Mouse (Mus musculus) thymus, postnatal 14 days (tissue): Measurements from ENCODE around the gene Ostf1.

Source experiments
- DNase-seq: peaks from one replicate; pipeline ENCODE4 v3.0.0; 2021

Ostf1 gene

DNA sequence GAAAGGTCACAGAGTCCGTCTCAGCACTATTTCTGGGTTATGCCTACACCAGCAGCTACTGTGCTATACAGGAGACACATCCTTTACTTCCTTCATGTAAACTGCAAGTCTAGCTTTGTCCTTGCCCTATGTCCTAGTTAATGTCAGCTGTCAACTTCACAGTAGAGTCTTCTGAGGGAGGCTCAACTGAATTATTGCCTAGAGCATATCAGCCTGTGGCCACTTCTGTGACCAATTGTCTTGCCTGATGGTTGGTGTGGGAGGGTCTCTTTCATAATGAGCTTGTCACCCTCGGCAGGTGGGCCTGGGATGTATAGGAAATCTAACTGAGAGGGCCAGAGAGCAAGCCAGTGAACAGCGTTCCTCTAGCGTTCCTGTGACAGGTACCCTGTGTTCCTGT, 11.8 kb upstream of the Ostf1 start:
- DNase-seq: no peak

DNA sequence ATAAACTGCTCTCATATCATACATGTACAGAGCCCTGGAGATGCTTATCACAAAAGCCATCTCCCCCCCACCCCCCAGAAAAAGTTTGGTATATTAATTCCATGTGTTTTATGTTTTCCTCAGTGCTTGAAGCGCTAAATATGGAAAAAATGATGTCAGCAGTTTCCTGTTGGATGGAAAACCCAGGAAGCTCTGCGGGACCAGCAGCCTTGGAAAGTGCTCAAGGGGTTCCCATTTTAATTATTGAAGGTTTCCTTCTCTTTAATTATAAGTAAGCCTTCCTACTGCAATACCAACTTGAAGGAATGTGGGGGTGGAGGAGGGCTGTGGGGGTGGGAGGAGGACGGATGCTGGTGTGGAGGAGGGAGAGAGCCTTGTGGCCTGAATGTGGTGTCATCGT, 9.4 kb upstream of the Ostf1 start:
- no peak for DNase-seq

DNA sequence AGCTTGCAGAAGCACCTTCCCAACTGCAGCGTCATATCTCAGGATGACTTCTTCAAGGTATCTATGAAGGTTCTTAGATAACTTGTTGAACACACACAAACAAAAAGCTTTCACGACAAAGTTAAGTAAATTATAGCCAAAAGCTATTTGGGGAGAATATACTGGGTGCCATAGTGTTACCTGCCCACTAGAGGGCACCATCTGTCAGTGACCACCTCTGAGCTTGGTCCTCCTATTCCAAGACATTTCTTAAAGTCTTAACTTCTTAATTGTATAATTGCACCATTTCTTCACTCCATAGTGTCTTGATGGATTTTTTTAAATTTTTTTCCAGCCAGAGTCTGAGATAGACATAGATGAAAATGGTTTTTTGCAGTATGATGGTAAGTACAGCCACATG, 7.9 kb upstream of the Ostf1 start:
- DNase-seq: peak; percentile 40

DNA sequence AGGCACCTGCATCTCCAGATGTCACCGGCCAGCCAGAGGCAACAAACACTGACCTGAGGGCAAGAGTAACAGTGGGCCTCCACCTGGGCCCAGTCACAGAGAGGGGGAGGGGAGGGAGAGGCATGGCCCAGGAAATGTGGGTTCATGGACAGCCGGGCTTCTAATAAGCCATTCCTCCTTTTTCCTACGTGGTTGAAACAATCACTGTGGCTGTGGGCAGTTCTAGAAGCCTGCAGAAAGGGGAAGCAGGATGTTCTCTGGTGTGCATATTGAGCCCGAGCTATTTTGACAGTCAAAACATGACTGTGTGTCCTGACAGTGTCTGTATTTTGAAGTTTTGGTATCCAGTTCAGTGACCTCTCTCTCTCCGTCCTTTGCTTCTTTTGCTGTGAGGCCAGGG, 7.3 kb upstream of the Ostf1 start:
- DNase-seq: peak; percentile 51

DNA sequence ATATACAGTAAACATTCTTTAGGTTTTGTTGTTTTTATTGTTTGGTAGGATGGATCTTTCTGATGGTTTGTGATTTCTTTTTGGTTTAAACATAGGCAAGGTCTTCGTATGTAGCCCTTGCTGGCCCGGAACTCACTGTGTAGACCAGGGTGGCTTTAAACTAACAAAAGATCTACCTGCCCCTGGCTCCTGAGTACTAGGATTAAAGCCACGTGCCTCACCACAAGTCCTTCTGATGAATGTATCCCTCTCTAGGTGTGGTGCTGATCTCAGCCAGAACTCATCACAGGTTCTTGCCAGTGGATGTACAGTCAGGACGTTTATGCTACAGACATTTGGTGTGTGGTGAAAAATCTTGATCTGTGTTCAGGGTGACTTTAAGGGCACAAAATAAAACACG, 6.3 kb upstream of the Ostf1 start:
- no peak for DNase-seq

DNA sequence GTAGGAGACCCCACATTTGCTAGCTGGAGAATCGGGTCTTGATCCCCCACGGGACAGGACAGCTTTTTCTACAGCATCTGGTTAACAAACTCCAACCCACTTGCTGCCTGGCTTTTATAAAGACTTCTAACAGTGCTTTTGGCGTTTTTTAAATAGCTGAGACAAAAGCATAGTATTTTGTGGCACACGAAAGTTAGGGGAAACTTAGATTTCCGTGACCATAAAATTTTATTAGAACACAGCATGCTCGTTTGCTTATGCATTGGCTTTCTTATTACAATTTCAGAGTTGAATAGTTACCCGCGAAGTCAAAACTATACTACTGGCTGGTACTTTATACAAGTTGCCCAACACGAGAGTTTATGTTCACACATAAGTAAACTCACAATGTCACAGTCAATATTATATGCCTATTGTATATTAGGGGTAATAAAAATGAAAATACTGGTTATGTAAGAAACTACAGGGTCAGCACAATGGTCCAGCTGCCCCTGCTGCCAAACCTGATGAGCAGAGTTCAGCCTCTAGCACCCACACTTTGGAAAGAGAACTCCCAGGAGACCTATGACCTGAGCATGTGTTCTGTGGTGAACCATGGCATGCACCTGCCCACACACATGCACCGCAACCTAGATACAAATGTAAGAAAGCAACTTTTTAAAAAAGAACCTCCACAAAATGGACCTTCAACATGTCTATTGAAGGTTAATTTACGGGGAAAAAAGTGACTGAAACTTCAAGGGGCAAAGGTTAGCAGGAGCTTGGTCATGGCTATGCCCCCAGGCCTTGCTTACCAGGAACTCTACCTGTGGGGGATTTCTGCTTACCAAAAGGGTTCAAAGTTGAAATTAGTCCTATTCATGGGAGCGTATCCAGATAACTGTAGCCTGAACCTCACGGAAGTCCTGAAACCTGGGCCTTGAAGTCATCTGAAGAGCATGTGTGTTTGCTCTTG, 885 bp upstream of the Ostf1 start:
- DNase-seq: no peak

DNA sequence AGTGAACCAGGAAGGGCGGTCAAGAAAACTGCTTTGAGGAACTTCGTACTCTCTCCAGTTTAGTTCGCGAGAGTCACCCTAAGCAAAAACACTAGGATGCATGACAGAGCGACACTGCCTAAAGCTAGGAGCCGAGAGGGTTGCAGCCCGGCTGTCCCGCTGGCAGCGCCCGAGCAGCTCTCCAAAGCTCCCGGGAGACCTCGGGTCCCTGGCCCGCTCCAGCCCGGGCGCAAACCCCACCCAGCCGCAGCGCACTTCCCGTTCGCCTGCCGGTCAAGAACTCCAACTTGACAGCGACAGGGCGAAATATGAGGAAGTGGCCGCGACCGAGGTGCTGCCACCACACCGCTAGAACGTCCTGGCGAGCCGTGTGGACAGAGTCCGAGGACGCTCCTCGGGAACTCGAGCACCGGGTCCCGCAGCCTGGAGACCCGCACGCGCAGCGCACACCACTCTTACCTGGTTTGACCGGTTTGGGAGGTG, 421 bp downstream of the Ostf1 start:
- peak; percentile 56 for DNase-seq

DNA sequence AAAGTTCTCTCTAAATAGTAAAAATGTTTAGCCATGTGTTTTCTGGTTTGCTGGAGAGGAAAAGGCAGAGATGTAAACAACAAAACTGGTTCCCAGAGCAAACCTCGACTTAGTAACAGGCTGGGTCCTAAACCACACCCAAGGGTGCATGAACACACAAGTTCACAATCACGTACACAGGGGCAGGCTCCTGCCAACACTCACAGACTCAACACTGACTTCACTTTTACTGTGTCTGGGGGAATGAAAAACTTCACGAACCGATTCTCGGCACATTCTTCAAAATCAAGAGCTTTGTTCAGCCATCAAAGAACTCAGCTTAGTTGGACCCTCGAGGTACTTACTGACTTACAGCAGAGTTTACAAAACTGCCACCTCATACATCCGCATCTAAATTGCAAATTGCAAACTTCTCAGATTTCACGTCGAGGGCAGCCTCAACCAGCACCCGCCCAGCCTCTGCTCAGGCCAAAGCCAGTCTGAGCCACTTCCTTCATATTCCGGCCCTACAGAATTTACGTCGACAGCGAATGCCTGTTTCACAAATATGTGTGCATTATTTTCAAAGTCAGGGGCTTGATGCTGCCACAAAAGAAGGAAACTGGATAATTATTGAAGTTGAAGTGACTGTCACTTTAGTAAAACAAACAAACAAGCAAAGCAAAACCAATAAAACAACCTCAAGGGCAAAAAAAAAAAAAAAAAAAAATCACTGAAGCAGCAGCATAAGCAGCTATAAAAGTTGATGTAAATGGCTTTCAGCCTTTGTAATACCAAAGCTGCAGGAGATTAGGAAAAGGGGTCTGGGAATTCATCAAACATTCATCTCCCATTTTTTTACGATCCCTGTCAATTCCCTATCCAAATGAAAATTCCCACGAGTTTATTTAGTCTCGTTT, 1.2 kb downstream of the Ostf1 start:
- DNase-seq: peak; percentile 21

DNA sequence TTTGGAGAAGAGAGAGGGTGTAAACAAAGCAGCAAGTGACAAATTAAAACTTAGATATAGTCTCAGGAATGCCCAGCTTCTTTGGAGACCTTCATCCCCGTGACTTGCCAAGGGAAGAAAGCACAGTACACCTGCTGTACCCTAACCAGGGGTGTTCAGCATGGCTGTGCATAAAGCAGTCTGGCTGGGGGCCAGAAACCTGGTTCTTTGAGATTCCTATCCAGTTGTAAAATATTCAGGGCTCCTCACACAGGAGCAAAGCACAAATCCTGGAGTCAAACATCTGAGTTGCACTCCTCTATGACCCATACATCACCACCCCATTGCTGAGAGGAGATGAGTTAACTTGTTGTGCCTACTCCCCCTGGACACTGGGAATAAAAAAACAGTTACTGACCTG, 2.0 kb downstream of the Ostf1 start:
- peak; percentile 22 for DNase-seq

DNA sequence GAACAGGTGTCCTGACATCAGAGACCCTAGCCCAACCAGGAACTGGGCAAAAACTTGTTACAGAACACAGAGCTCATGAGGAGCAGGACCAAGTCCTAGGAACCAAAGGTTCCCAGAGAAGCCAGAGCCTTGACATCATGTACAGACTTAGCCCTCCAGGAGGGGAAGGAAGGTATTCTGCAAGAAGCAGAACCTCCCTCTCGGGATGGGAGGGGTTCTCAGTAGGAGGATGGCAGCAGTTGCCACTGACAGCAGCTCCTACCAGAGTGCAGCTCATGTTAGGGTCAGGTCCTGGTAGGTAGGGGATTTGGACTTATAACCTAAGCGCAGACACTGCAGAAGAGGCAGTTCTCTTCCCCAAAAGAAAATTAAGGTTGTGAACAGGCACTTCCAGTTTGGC, 7.7 kb downstream of the Ostf1 start:
- DNase-seq: no peak

DNA sequence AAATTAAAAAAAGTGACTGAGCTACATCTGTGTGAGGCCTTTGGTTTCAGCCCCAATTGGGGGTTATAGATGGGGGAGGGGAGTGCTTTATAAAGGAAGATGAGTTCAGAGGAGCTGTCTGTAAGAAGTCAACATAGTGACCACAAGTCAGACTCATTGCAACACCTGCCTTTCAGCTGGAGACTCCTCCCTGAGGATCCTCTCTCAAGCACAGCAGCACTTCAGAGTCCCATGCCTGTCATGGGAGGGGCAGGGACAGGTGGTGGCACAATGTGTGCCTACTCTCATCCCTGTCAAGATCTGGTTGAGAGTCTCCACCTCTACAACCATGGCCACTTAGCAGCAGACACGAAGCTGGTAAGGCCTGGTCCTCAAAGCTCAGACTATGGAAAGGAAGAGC, 11.9 kb downstream of the Ostf1 start:
- peak; percentile 49 for DNase-seq

DNA sequence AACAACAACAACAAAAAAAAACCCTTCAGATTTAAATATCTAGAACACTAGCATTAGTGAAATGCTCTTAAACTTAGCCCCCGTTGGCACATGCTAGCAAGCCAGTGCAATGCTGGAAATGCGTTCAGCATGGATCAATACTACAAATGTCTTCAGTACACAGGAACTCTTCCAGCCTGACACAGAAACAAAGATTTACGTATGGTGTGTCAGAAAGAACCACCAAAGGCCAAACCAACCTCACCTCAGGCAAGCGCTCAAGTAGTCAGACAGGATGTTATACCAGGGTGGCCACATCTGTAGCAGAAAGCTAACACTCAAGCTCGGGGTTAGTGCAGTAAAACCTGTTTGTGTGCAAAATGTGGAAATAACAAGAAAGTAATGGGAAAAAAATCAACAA, 12.6 kb downstream of the Ostf1 start:
- peak; percentile 54 for DNase-seq

DNA sequence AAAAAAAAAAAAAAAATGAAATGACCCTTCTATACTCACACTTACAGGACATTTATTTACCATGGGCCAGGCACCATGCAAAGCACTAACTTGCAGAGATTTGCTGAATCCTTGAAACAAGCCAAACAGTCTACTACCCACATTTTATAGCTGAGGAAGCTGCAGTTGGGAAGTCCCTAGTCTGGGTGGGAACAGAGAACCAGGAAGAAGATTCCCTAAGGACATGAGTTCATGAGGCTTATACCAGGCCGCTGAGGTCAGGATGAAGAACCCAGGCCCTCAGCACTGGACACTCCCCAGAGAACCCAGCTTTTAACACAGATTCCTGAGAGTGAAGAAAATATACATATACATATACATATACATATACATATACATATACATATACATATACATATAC, 14.1 kb downstream of the Ostf1 start:
- DNase-seq: no peak

DNA sequence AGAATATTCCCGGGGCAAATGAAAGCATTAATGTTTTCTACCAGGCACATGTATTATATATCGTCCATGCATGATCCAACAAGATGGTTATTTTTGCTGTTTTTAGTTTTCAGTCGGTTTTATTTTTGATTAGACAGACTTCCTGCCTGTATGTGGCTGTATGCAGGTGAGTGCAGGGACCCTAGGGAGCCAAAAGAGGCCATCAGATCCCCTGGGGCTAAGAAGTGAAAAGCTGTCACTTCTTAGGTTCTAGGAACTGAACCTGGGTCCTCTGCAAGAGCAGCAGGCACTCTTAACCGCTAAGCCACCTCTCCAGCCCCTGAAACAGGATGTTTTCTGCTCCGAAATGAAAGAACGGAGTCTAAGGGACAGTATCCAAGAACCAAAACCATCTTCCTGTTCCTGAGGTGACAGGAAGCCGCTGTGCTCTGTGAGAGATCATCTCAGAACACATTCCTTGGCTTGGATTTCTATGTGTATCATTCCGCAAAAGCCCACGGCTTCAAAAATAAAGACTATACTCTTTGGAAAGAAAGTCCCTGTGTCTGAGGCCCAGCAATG, 15.9 kb downstream of the Ostf1 start:
- DNase-seq: no peak

DNA sequence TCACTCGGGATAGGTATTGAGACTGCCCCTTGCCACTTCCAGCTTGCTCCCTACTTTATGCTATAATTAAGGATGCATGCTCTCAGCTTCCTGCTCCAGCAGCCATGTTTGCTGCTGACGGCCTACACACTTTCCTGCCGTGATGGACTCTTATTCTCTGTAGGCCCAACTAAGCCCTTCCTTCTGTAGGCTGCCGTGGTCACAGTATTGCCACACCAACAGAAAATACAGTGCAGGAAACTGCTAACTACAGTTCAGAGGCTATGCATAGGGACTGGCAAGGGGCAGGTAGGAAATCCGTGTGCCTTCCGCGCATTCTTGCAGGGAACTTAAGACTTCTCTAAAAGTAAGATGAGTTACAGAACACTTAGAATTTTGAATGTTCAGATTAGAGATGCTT, 17.3 kb downstream of the Ostf1 start:
- DNase-seq: no peak

DNA sequence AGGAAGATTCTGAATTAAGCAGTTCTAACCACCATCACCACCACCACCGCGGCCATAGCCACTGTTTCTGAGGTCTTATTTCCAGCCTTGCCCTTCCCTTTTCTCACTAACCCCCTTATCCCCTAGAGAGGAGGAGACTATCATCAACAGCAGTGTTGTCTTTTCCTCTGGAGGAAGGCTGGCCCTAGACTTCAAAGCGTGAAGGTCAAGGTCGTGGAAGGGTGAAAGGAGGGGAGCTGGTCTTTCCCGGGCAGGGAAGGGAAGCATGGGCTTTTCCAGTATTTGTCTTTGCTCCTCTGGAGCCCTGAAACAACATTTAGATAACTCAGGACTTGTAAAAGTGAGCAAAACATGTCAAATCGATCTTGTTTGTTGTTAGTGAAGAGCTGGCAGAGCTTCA, 22.6 kb downstream of the Ostf1 start:
- no peak for DNase-seq

DNA sequence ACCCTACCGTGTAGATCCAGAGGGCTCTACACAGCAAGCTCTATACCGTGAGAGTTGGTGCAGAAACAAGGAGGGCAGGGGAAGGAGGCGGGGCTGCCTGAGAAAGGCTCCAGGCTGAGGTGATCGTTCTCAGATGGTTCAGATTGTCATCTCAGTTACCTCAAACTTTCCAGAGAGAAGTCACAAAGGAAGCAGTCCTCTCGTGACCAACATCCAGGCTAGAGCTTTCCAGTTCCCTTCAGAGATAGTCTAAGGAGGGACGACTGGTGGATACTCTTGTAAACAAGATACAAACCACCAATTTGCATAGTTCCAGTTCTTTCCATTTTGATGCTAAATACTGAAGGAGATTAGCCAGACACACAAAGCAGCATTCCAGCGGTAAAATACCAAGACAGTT, 23.7 kb downstream of the Ostf1 start:
- DNase-seq: no peak

DNA sequence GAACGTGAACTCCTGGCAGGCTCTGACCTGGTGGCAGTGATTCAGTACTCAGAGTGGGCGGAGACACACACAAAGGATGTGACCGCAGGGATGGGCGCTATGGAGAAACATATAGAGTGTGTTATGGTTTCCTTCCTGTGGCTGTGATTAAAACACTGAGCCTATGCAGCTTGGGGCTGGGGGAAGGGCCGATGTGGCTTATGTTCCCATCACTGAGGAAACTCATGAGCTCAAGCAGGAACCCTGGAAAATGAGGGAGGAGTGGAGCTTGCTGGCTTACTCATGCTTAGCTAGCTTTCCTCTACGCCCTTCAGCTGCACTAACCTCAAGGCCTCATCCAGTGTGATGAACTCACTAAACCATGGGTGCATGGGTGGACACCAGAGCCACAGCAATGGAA, 28.6 kb downstream of the Ostf1 start:
- DNase-seq: no peak

DNA sequence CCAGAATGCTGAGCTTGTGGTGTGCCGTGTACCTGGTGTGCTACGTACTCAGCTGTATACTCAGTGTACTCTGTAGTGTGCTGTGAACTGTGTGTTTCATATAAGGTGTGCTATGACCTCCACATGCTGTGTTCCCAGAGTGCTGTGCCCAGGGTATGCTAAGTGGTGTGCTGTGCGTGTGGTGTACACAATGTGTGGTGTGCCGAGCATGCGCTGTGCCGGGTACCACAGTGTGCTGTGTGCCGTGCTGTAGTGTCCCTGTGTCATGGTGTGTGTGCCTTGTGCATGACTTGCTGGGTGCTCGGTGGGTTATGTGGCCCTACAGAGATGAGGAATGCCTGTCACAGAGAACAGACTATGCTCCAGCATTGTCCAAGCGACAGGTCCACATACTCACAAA, 31.0 kb downstream of the Ostf1 start:
- no peak for DNase-seq

DNA sequence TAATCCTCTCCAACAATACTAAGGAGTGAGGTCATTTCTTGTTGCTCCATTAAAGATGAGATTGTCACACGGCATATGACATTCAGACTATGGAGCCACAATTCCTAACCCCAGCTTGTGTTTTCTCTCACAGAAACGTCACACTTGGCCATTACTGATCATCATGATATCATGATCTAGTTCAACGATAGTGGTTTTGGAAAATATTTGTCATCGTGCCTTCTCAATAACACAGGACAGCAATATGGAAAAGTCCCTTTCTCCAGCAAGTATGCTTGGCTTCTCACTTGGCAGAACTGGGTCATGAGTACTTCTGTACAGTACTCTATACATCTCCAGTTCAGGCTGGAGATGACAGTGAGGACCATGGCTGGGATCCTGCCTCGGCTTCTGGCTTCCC, 32.0 kb downstream of the Ostf1 start:
- DNase-seq: no peak

DNA sequence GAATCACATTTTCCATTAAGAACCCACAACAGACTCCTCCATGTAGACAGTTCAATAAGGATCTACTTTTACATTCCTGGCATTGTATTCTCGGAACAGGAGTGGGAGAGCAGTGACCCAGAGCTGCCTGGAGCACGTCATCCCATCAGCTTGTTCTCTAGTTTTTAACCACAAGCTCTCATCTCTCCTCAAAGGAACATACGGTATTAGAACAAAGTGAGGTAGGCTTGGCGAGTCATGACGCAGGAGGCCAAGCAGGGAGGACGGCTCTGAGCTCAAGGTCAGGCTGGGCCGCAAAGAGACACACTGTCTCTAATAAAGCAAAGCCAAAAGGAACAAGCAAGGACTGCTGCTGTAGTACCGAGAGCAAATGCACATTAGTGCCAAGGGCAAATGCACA, 32.6 kb downstream of the Ostf1 start:
- DNase-seq: no peak

DNA sequence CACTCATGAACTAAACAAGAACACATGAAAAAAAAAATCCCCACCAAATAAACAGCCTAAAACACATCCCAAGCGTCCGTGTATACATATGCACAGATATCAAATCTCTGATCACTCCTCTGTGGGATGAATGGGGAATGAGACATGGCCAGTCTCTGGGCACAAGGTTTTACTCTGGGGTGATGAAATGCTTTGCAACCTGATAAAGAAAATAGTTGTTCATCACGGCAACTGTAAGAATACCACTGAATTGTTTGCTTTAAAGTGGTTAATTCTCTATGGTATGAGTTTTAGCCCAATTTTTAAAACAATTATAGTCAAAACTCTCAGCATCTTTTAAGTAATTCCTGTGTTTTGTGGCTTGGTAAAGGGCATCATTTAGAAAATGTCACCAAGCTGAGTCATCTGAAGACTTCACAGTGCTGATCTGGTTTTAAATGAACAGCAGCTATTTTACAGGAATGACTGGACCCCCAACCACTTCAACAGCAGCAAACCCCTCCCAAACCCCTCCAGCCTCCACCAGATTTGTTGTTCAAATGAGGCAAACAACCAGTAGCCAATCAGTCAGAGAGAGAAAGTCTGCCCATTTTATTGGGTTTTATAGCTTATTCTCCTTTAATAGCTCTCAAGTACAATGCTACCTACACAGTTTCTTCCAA, 33.2 kb downstream of the Ostf1 start:
- no peak for DNase-seq

DNA sequence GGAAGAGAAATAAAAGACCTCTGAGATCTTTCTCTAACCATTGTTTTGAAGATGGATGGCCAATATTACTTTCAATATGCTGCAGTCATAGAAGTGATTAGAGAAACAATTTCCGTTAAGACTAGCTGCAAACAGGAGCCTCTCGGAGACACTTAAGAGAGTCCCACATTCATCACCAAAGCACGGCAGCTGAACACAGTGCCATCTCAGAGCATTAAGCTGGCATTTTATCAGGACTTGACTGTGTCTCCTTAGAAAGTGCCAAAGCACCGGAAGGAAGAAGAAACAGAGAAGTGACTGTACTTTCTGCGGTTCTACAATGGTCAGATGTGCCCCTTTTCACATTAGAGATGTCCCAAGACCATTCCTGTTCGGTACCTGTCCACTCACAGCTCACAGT, 33.9 kb downstream of the Ostf1 start:
- no peak for DNase-seq
